Mouse (Mus musculus) lung, embryonic 16.5 days (tissue): ENCODE measurements at regions not wholly inside any gene's neighbourhood (a gene's known extent, or its start where the extent isn't known, plus 50 kb on each side); places are given as distances from the start of the nearest gene placed in this dataset. TPM values are rescaled to one million over a fixed set of nuclear protein-coding genes. Genes with fewer than 3 reads are reported as not detected.

ENCODE experiments used
- ATAC-seq: fragments of 200-750 bp; cut with Nextera tagmentation; 2 replicates; pipeline ENCODE4 v1.8.0; 2017; ENCODE audit warnings: low read depth, mild to moderate bottlenecking, moderate library complexity
- H3K27ac ChIP-seq: fragments of 300-500 bp; sonication (generic); 2 replicates; pipeline ENCODE4 v1.5.1; 2014; ENCODE audit warnings: mild to moderate bottlenecking, control low read depth, low read length
- H3K27me3 ChIP-seq: fragments of 300-500 bp; sonication (generic); 2 replicates; pipeline ENCODE4 v1.6.1; 2014; ENCODE audit warnings: low read depth, low read length, mixed read lengths; ENCODE audit not compliant: control insufficient read depth, insufficient read depth
- H3K36me3 ChIP-seq: fragments of 300-500 bp; sonication (generic); 2 replicates; pipeline ENCODE4 v1.6.1; 2014; ENCODE audit warnings: low read length; ENCODE audit not compliant: control insufficient read depth, insufficient read depth
- H3K4me1 ChIP-seq: fragments of 300-500 bp; sonication (generic); replicated peaks from 2 replicates; pipeline ENCODE4 v1.6.1; 2014; ENCODE audit warnings: low read length, mixed read lengths; ENCODE audit not compliant: control insufficient read depth, insufficient read depth
- H3K4me2 ChIP-seq: fragments of 300-500 bp; sonication (generic); 2 replicates; pipeline ENCODE4 v1.6.1; 2014; ENCODE audit warnings: low read depth, low read length, control low read depth
- H3K4me3 ChIP-seq: fragments of 300-500 bp; sonication (generic); 2 replicates; pipeline ENCODE4 v1.5.1; 2014; ENCODE audit warnings: mild to moderate bottlenecking, low read length, control low read depth
- H3K9ac ChIP-seq: fragments of 300-500 bp; sonication (generic); 2 replicates; pipeline ENCODE4 v1.6.1; 2014; ENCODE audit warnings: low read length, control low read depth
- H3K9me3 ChIP-seq: fragments of 300-500 bp; sonication (generic); 2 replicates; pipeline ENCODE4 v1.6.1; 2016; ENCODE audit warnings: low read length; ENCODE audit not compliant: control insufficient read depth
- WGBS: fragments of 180-500 bp; shearing (Covaris S2); extraction: QIAGEN DNeasy Blood & Tissue Kit; methylation state at CpG from one replicate; pipeline ENCODE4 v1.1.7; 2014; 5-methylcytosine and 5-hydroxymethylcytosine counted together
- microRNA-seq: library from miRNA; unstranded; fragments of <30 nt; microRNA quantifications from one replicate; pipeline ENCODE4, GENCODE M21; 2016

DNA sequence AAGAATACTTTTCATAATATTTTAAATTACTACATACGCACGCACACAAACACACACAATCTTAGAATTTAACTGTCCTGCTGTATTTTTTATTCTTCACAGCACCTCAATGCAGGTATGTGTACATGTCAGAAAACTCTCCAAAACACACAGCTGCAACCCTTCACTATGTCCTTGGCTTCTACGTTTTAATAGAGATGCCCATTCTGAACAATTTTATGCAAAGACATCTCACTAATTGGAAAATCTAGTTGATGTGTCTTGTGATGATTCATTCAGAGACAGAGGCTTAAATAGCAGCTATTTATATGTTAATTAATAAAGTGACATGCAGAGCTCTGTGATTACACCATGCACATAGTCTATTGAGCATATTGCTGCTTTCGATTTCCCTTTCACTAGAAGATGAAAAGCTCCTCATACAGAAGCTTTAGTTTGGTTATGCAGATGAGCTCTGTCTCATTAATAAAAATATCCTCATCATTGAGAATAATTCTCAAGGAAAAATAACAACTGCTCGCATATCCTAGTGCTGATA, 525.4 kb downstream of the Slco4c1 start:
- Histone ChIP-seq H3K27ac (no peak overlapping the region), H3K9ac (no peak overlapping the region), H3K4me2 (no peak overlapping the region), H3K4me3 (no peak overlapping the region), H3K9me3 (no peaks in the 10 kb centered on the region), H3K36me3 (no peaks in the 10 kb centered on the region), H3K27me3 (no peaks in the 10 kb centered on the region), H3K4me1 (no peaks in the 10 kb centered on the region)
- ATAC-seq: no peak
- 78% methylated on average over 5 of the region's 5 CpGs for WGBS

DNA sequence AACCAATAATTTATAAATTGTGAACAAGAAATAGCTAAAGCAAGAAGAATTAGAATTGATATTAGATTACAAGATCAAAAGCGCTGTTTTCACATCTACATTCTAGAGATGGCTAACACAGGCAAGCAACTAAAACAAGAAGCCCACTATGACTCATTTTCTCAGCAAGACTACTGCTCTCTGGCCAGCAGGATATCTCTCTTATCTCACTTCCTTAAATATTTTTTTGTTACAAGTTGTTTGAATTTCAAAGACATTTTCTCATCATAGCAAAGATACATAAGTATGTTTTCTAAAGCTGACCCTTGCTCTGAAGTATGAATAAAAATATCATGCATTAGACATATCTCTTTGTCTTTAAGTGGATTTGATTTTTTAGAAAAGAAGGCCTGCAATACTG, 556.2 kb downstream of the Slco4c1 start:
- Histone ChIP-seq H3K27ac (no peak overlapping the region), H3K9me3 (no peaks in the 10 kb centered on the region), H3K9ac (no peak overlapping the region), H3K27me3 (no peaks in the 10 kb centered on the region), H3K4me3 (no peak overlapping the region), H3K36me3 (no peaks in the 10 kb centered on the region), H3K4me2 (no peak overlapping the region), H3K4me1 (no peaks in the 10 kb centered on the region)
- WGBS: 89% methylated on average over 1 of the region's 1 CpGs
- ATAC-seq: no peak

DNA sequence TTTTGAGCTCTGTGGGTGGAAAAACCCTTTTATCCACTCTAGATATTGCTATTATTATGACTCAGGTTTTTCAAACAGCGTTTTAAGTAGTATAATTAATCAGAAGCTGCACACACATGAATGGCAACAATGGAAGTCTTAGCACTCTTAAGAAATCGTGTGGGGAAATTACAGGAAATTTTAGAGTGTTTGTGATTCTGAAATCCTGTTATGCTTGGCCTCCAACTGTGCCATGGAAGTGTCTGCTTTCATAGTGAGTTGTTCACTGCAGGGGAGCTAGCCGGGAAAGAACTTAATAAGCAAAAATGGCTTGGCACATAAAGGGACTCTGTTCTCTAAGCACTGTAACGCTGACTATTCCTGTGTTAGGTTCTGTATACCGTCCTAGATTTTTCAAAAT, 570.7 kb downstream of the Slco4c1 start:
- Histone ChIP-seq H3K4me2 (no peak overlapping the region), H3K27me3 (no peaks in the 10 kb centered on the region), H3K9me3 (no peaks in the 10 kb centered on the region), H3K4me1 (no peaks in the 10 kb centered on the region), H3K9ac (no peak overlapping the region), H3K36me3 (no peaks in the 10 kb centered on the region), H3K27ac (no peak overlapping the region), H3K4me3 (no peak overlapping the region)
- WGBS: 49% methylated on average over 5 of the region's 5 CpGs
- no peak for ATAC-seq

DNA sequence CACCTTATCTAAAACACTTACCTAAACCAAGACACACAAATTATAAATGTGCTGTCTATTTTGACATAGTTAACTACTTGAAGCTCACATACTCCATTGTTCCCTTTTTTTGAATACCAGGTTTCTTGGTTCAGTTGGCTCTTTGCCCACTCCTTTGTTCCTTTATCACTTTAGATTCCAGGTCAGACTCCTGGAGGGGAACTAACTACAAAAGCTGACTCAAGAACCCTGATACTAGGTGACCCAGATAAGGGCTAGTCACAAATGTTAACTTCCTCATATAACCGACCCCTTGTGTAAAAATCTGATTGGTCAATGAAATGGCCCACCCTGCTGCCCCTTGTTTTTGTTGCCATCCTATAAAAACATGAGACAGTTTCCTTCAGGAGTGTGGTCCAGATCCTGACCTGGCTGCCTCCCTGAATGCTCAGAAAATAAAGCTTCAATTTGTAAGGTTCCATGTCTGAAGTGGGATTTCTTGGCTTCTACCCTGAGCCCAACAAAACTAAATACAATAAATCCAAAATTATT, 593.9 kb downstream of the Slco4c1 start:
- H3K36me3 ChIP-seq: no peaks in the 10 kb centered on the region
- no peaks in the 10 kb centered on the region for H3K4me1 ChIP-seq
- H3K9ac ChIP-seq: no peak overlapping the region
- H3K9me3 ChIP-seq: no peaks in the 10 kb centered on the region
- H3K4me3 ChIP-seq: no peak overlapping the region
- H3K4me2 ChIP-seq: no peak overlapping the region
- ATAC-seq: no peak
- 59% methylated on average over 1 of the region's 1 CpGs for WGBS
- no peak overlapping the region for H3K27ac ChIP-seq
- H3K27me3 ChIP-seq: no peaks in the 10 kb centered on the region

DNA sequence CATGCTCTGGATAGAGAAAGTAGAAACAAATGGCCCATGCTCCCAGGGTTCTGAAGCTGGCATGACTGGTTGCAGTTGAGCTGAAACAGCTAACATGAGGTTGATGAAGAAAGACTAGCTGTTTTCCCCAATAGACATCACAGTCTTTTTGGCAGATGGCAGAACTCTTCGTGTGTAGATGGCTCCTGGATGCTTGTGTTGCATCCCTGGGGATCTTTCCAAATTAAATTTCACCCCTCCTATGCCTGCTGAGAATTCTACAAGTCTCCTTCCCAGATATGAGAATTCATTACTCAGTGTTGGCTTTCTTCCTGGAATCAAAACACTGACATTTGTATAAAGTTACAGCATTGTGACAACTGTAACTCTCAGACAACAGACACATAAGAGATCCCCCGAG, 595.3 kb downstream of the Slco4c1 start:
- H3K9me3 ChIP-seq: no peaks in the 10 kb centered on the region
- 51% methylated on average over 2 of the region's 2 CpGs for WGBS
- no peaks in the 10 kb centered on the region for H3K36me3 ChIP-seq
- no peaks in the 10 kb centered on the region for H3K4me1 ChIP-seq
- no peak overlapping the region for H3K4me2 ChIP-seq
- no peak overlapping the region for H3K27ac ChIP-seq
- H3K4me3 ChIP-seq: no peak overlapping the region
- H3K9ac ChIP-seq: no peak overlapping the region
- no peak for ATAC-seq
- H3K27me3 ChIP-seq: no peaks in the 10 kb centered on the region

Small RNA genes lying in the stretch of these regions (microRNA-seq; reads per million reads assigned to microRNA genes)
- gene Gm22917: not detected
